Mouse (Mus musculus): Measurements from ENCODE around the gene Fbxl7.

DNA sequence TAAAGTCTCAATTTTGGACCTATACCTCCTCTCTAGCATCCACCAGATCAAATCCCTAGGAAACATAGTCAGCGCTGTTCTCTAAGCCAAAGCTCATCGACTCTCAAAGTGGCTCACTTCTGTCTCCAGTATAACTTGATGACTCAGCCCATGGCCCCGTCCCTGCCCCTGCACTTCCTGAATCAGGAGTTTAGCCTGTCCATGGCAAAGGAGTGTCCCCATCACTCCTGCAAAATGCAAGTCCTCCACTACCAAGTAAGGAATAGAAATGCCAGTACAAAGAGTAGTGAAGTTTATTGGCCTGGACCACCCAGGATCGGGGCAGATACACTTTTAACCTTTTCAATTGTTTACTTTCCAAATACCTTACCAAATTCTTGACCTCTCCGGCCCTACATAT lies 91.3 kb downstream of the Fbxl7 start:
- TF ChIP-seq GATA1 (IDR thresholded peaks at IDR 0.05; ENCODE audit: borderline replicate concordance, low read length), result no peak
- no peak for TF ChIP-seq CTCF (IDR thresholded peaks at IDR 0.05; ENCODE audit: low read depth, low read length)
- TF ChIP-seq GATA2 (IDR thresholded peaks at IDR 0.05; ENCODE audit: borderline replicate concordance, low read depth, low read length), result no peak
- TF ChIP-seq POLR2AphosphoS5 (IDR thresholded peaks at IDR 0.05; ENCODE audit: insufficient replicate concordance, low read depth, low read length), result no peak
- no peak for TF ChIP-seq TAL1 (conservative IDR thresholded peaks at IDR 0.05; ENCODE audit: low read depth, low read length)

All from G1E (cell line).